In the genomic region with DNA sequence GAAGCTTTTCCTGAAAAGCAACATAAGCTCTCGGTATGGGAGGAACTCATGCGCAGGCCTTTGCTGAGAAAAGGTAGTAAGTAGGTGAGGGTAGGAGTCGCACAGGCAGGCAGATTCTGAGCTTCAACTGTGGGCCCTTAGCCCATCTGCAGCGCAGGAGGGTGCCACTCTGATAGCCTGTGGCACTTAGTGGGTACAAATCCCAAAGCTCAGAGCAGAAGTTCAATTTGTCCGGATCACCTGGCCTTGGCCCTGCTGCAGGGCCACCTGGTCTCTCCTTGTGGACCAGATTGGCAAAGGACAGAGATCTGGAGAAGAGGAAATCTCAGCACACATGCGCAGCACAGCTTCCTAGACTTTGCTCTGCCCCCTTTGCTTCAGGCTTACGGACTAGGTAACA, we compare ENCODE assay signal across 12 mouse cellular contexts.
DNase-seq lines count a peak whose midpoint lies in the region; ATAC-seq lines count a peak whose summit lies in the region.
"Had no signal": no experiment of that assay in that cellular context is flagged by ENCODE, and none has a peak within 500 bp of the region (broad histone marks: within the 10 kb centered on the region; RNA-seq: fewer than 3 reads in every experiment).

No protein-coding gene starts in this region.

- ATAC-seq in frontal cortex, adult (ENCODE audit: low TSS enrichment) = 0 out of 2 replicates have a peak, but pooled peaks have one; percentile 4
- no peak for ATAC-seq in activated CD4-positive, CD25-positive, alpha-beta regulatory T cell, adult 4 months
- ATAC-seq: lung, postnatal 0 days had no signal

- DNase-seq in frontal cortex, postnatal 36 days (ENCODE audit: low spot score in 2 of 2) = no peak
- DNase-seq in brain, adult 2 months (ENCODE audit: low read depth, low spot score) = peak; percentile 91
- DNase-seq in cerebellum, adult 18-20 months = peak; percentile 66 to 71
- peak; percentile 55 to 69 for DNase-seq in cerebellum, postnatal 14 days
- no peak for DNase-seq in T-cell, adult 2 months (ENCODE audit: low spot score)
- DNase-seq: adrenal gland, adult 2 months; gastrocnemius, postnatal 25 days; kidney, adult 18-20 months; thymus, adult 2 months had no signal

Comparison
In these comparisons a context has a peak if more than half of its experiments do, and no peak if none do; other contexts are left out.
1. DNase-seq: peak in brain, adult 2 months (single experiment), cerebellum, adult 18-20 months (2 of 2) and cerebellum, postnatal 14 days (2 of 2); none in frontal cortex, postnatal 36 days (0 of 2) and T-cell, adult 2 months (single experiment).